Mouse (Mus musculus) C2C12 (cell line): ENCODE data around the gene Pllp.

ENCODE experiments used
- CEBPB ChIP-seq: IDR thresholded peaks from one replicate; pipeline ENCODE4 v1.6.1; 2011; ENCODE audit warnings: low read depth, mild to moderate bottlenecking, control low read depth, moderate library complexity
- CTCF ChIP-seq: IDR thresholded peaks from one replicate; pipeline ENCODE4 v1.5.1; 2011; ENCODE audit not compliant: control insufficient read depth, insufficient read depth, insufficient read length
- FOSL1 ChIP-seq: IDR thresholded peaks from one replicate; pipeline ENCODE4 v1.8.0; 2011; ENCODE audit warnings: mild to moderate bottlenecking, low read length; ENCODE audit not compliant: poor library complexity, insufficient read depth, severe bottlenecking
- MAX ChIP-seq: IDR thresholded peaks from one replicate; pipeline ENCODE4 v1.6.1; 2011; ENCODE audit warnings: mild to moderate bottlenecking, control low read depth
- MYOD1 ChIP-seq: IDR thresholded peaks from one replicate; pipeline ENCODE4 v1.6.1; 2011; ENCODE audit warnings: low read depth; ENCODE audit not compliant: control insufficient read depth, insufficient read length
- MYOG ChIP-seq: IDR thresholded peaks from one replicate; pipeline ENCODE4 v1.6.1; 2011; ENCODE audit not compliant: control insufficient read depth, insufficient read length; ENCODE audit errors: extremely low read depth
- USF1 ChIP-seq: IDR thresholded peaks from one replicate; pipeline ENCODE4 v1.6.1; 2011; ENCODE audit warnings: low read depth, mild to moderate bottlenecking, control low read depth, moderate library complexity

DNA sequence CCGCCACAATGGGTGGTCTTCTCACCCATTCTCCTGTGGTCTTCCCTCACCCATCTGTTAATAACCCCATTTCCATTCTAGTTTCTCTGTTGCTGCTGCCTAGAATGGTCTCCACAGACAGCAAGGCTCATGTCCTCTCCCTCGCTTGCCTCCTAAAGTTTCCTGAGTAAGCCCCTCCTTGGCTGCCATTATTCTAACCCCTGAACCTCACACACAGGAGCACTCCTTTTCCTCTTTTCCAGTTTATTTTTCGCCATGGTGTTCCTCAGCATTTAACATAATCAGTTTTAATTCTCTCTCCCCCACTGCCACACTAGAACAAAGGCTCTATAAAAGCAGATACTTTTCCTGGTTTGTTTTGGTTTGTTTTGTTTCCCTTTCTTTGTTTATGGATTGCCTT lies 43.1 kb downstream of the Pllp start:
- TF ChIP-seq CTCF (no peak), MYOD1 (no peak), MAX (no peak), FOSL1 (no peak), USF1 (no peak), MYOG (no peak), CEBPB (no peak)
